Mouse (Mus musculus) splenic B cell, adult 2 months (primary cell): ENCODE measurements at regions not wholly inside any gene's neighbourhood (a gene's known extent, or its start where the extent isn't known, plus 50 kb on each side); places are given as distances from the start of the nearest gene placed in this dataset.

Experiments
- DNase-seq: peaks from one replicate; pipeline ENCODE4 v3.0.0-alpha.2; 2011; ENCODE audit warnings: low read depth, low spot score
- H3K27me3 ChIP-seq: 2 replicates; pipeline ENCODE4 v1.6.1; 2012; ENCODE audit warnings: mild to moderate bottlenecking, low read length, moderate library complexity, mixed read lengths; ENCODE audit not compliant: control insufficient read depth, poor library complexity, insufficient read depth, severe bottlenecking
- H3K36me3 ChIP-seq: 2 replicates; pipeline ENCODE4 v1.6.1; 2012; ENCODE audit warnings: mild to moderate bottlenecking, low read length, moderate library complexity, mixed read lengths; ENCODE audit not compliant: control insufficient read depth, poor library complexity, insufficient read depth, severe bottlenecking

DNA sequence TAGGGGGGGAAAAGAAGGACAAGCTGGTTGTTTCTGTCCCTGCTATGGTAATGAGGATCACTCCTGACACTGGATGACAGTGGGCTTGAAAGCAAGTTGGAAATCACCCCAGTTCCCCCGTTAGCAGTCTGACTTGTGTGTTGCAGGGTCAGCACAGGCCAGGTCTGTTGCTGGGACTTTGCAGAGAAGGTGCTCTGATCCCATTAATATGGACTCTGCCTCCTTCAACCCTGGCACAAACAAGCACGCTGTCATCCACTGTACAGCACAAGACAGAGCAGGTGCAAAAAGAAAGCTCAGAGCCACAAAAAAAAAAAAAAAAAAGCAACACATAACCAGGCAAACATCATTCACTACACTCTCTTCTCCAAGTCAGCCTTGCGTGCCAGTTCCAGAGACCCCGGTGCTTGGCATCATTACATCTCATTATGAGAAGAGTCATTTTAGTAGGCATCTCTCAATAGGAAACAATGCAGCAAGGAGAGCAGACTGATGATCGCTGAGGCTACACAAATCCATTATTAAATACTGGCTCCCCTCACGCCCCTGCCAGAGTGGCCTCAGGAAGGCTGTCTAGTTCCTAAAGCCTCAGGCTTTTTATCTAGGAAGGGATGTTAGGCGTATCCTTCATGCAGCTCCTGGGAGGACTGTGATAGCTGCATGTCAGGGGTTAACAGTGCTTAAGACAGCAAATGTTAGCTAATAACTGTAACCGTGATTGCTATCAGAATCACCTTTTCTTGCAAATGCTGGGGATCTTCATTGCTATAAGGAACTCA is 403.5 kb upstream of the Cdh11 start:
- no peaks in the 10 kb centered on the region for H3K36me3 ChIP-seq
- no peaks in the 10 kb centered on the region for H3K27me3 ChIP-seq
- no peak for DNase-seq

DNA sequence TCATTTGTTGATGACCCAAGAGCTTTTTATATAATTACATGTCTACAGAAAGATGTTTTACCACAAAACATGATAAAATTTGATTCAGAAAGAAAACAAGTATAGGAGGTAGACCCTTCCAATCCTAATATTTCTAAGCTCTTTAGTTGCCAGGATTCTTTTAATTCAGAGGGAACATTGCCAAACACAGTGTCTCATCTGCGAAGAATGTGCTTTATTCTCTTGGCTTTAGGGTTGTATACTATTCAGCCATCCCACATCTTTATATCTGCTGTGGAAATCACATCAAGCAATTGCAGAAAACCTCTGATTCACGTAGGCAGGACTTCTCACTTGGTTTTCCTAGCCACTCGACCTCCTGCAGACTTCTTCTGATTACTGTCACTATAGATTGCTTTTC is 412.8 kb upstream of the Cdh11 start:
- DNase-seq, result no peak

DNA sequence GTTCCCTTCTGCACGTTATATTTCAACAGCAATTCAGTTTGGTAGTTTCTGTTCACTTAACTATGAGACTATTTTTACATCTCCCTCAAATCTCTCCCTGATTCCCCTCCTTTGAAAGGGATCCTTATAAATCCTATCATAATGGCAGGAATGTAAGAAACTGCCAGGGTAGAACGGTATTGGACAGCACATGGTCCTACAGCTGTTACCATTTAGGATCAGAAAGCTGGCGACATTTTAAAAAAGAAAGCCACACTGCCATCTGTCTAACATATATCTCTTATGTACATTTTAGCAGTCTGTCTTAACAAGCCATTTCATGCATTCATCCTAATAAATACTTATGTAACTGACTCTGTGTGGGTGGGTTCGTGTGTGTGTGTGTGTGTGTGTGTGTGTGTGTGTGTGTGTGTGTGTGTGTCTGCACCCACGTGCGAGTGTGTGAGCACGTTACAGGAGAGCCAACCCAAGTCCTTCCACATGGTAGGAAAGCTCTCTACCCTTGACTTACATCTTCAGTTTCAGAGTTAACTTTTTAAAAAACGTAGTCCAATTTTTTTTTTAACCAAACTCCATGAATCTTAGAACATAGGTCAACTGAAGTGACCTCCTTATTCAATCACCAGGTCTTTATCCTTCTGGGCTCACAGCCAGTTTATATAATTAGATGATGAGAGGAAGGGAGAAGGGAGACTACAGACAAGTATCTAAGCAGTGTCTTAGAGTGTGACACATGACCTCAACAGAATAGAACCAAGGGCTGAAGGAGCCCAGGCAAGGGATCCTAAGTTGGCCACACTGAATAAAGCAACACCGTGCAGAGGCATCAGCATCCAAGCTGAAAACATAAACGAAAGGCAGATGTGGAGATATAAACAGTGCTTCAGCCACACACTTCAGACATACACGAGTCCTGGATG is 414.5 kb upstream of the Cdh11 start:
- no peak for DNase-seq
- H3K36me3 ChIP-seq, result no peaks in the 10 kb centered on the region
- no peaks in the 10 kb centered on the region for H3K27me3 ChIP-seq

More for the DNA sequence above, 412.8 kb upstream of the Cdh11 start:
- H3K36me3 ChIP-seq, result no peaks in the 10 kb centered on the region
- no peaks in the 10 kb centered on the region for H3K27me3 ChIP-seq

DNA sequence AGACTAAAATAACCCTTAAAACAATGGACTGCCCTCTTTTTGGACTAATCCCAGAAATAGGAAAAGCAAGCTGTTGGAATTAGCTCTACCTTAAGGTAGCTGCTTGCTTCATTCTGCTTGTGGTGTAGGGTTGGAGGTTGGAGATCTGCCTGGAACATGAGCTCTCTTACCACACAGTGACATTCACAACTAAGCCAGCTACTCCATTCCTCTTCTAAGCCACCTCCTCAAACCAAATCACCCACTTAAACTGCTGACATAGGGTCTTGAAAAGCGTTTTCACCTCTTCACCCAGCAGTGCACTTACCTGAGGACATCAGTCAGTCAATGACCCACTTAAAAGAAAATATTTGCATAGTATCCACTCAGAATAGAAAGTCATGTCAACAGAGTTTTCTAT is 418.3 kb upstream of the Cdh11 start:
- DNase-seq, result no peak
- no peaks in the 10 kb centered on the region for H3K36me3 ChIP-seq

DNA sequence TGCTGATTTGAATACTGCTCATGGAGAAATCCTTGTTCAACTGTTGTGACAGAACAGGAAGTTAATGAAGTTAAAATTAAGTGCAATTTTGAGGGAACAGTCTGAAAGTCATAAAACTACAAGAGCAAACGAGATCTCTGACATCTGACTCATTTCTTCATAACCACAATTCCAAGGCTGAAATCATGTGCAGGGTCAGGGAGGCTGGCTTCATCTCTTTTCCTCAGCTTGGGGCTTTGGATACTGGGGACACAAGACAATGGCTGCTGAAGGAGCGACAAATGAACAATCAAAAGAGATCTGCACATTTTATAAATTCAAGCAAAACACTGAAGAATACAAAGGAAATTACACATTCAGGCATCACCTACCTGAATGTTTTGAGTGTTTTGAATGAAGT is 429.2 kb upstream of the Cdh11 start:
- H3K36me3 ChIP-seq, result no peaks in the 10 kb centered on the region
- no peak for DNase-seq
- 0 out of 2 replicates have a peak, but pooled peaks cover 2% of the 10 kb centered on the region for H3K27me3 ChIP-seq

More for the DNA sequence above, 418.3 kb upstream of the Cdh11 start:
- H3K27me3 ChIP-seq, result no peaks in the 10 kb centered on the region

DNA sequence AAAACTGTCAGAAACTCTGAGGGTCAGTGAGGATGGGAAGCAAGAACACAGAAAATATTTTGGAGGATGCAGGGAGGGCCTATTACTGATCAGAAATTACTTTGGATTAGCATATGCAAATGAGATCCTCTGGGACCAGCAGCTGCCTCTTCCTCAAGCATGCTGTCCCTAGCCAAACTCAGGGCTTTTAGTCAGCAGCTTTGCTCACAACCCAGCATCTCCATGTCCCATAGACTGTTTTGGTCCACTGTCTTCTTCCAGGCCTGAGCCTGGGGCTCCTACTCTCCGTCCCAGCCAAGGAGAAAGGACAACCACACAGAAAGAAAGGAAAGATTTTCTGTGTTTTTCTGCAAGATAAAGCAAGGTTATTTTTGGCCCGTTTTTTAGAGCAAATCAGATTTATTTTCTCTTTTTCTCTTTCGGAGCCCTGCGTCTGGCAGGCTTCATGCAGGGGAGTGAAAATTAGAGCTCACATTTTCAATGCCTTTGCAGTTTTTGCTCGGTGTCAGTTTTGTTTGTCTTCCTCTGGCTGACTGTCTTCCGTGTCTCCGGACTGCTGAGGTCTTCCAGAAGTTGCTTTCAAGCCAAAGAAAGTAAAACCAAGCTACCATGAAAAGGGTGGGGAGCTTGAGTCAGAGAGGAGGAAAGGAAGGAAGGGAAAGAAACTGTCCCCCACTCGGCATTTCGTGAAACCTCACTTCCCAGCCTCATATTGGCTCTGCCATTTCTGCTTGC is 445.5 kb upstream of the Cdh11 start:
- Histone ChIP-seq H3K36me3 (no peaks in the 10 kb centered on the region), H3K27me3 (no peaks in the 10 kb centered on the region)
- DNase-seq, result no peak

DNA sequence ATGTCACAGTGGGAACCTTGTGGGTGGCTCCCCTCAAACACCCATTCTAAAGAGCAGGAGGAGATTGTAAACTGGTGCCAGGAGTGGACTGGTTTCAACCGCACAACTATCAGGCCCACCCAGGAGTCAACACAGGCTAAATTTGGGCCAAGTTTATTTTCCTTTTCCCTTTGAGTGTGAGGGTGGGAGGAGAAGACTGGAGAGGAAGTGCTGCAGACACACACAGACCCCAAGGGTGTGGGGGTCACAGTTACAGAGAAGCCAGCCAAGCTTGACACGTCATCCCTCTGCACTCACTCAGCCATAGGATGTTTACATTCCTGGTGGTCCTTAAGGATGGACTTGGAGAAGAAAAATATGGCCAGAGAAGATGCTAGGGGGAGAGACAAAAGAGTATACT is 448.9 kb upstream of the Cdh11 start:
- Histone ChIP-seq H3K36me3 (no peaks in the 10 kb centered on the region), H3K27me3 (no peaks in the 10 kb centered on the region)
- DNase-seq, result no peak

DNA sequence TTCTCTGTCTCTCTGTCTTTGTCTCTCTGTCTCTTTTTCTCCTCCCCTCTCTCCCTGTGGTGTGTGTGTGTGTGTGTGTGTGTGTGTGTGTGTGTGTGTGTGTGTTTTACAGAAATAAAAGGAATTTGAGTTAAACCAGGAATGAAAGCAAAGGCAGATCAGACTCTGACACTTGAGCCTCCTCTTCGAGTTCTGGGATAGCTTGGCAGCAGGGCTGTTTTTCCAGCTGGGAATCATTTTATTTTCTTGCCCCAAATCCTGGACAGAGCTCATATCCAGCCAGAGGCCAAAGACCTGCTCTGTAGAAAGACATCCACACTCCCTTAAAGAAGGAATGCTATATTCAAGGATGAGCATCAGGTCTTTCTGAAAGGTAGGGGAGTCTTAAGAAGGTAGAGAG is 450.2 kb upstream of the Cdh11 start:
- H3K27me3 ChIP-seq, result no peaks in the 10 kb centered on the region
- no peaks in the 10 kb centered on the region for H3K36me3 ChIP-seq
- no peak for DNase-seq

DNA sequence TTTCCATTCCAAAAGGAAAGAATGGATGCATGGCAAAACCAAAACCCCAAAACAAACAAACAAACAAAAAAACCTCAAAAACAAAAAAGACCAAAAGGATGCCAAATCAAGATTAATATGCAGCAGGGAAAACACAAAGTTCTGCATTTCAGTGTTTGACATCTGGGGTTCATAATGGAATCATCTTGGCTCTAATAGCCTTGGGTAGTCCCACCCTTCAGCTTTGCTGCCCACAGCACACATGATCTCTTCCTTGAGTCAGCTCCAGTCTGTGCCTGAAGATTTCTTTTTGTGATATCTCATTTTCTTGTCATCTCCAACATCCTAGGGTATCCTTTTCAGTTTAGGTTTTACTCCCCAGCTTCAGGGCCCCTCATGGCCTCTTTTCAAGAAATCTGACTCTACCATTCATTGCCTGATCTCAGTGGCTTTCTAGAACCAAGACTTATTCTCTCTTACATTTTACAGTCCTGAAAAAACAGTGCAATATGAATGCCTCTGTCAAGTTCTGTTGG is 453.1 kb upstream of the Cdh11 start:
- H3K36me3 ChIP-seq, result no peaks in the 10 kb centered on the region
- no peaks in the 10 kb centered on the region for H3K27me3 ChIP-seq
- no peak for DNase-seq

DNA sequence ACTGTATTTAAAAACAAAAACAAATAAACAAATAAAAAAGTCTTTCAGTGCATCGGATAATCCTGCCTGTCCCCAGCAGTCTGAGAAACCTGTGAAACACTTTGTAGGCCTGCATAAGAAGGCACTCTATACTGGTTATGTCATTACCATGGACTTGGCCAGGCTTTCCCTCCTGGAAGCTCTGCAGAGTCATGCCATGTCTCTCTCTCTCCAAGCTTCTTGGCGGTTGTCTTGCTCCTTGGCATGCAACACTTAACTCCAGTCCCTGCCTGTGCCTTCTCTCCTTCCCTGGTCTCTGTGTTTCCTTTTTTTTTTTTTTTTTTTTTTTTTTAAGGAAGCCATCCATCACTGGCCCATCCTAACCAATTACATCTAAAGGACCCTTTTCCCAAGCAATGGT is 458.7 kb upstream of the Cdh11 start:
- Histone ChIP-seq H3K27me3 (no peaks in the 10 kb centered on the region), H3K36me3 (no peaks in the 10 kb centered on the region)
- no peak for DNase-seq

DNA sequence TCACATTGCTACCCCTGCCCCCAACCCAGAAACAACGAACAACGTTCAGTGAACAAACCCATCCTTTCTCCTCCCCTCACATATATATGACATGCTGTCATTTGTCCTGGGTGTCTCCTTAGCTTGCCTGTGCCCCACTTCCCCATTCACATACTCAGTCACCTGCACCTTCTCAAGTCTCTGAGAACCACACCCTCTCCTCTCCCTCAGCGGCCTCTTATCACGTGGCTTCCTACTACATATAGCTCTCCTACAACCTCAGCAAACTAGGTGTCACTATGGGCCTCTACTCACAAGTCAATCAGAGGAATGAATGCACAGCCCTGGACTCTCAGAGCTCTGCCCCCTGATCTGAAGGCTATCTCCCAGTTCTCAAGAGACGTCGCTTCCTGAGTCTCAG is 459.2 kb upstream of the Cdh11 start:
- H3K27me3 ChIP-seq, result no peaks in the 10 kb centered on the region
- DNase-seq, result no peak
- no peaks in the 10 kb centered on the region for H3K36me3 ChIP-seq

DNA sequence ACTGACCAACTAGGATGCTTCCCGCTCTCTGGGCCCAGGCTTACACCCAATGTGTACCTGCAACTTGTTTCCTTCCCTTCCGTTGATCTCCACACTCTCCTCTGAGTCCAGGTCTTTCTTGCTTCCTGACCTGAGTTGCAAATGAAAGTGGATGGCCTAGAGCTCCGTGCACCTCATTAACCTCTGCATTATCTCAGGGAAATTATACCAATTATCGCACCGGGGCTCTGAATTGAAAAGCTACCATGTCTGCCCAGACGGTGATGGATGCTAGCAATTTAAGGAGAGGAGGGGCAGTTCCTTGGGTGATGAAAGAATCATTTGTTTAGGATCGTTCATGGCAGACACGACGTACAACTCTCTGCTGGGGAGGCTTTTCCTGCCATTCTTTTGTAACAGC is 460.4 kb upstream of the Cdh11 start:
- DNase-seq, result no peak
- H3K27me3 ChIP-seq, result no peaks in the 10 kb centered on the region
- H3K36me3 ChIP-seq, result no peaks in the 10 kb centered on the region

DNA sequence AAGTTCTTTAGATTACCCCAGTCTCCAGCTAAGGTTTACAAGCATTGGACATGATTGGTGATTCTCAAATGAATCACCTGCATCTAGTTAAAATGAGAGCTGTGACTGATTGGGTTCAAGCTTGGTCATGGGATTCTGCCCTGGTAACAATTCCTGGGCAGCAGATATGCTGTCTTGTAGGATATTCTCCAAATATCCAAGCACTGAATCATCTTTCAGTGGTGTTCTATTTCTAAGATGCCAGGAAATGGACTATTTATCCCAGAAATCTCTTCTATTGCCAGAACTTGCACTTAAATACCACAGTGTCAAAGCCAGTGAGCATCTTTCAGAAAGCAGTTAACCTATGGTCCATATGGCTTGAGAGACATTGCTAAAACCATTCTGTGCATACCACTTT is 475.8 kb upstream of the Cdh11 start:
- H3K27me3 ChIP-seq, result no peaks in the 10 kb centered on the region
- no peak for DNase-seq
- H3K36me3 ChIP-seq, result no peaks in the 10 kb centered on the region

DNA sequence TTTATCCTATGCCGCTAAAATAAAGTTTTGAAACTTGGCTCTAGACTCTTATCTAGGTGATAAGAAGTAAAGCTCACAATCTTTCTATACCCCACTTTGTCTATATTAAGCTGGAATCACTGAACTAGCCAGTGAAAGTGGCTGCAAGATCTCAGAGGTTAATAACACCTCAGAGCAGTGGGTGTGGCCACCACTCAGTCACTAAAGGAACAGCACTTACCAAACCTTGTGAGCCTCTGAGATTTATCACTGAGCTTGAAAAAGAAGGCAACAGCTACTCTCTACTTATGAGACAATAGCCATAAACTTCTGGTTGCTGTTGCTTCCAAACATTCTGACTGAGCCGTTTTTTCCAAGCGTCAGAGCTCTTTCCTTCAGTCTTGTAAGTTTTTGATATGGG is 484.6 kb upstream of the Cdh11 start:
- no peaks in the 10 kb centered on the region for H3K27me3 ChIP-seq
- H3K36me3 ChIP-seq, result no peaks in the 10 kb centered on the region
- no peak for DNase-seq
